Mouse (Mus musculus): ENCODE measurements around the gene Prpf39. TPM values are rescaled to one million over a fixed set of nuclear protein-coding genes. Genes with fewer than 3 reads are reported as not detected.

The Prpf39 gene
- polyA plus RNA-seq, 1 experiment from 2014 or later = 63.9 TPM

DNA sequence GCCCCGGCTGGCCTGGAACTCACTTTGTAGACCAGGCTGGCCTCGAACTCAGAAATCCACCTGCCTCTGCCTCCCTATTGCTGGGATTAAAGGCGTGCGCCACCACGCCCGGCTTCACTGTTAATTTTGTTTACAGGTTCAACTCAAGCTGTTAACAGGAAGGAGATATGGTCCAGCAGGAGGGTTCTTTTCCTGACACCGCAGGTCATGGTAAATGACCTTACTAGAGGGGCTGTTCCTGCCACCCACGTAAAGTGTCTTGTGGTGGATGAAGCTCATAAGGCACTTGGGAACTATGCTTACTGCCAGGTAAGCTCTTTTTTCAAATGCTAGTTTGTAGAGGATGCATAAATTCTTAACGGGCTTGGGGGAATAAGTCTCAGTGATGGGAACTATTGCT is 40.8 kb downstream of the Prpf39 start:
- no peak for ATAC-seq (ENCODE audit: low FRiP score)
- 81% methylated on average over 9 of the region's 9 CpGs for WGBS
- peak overlapping the region; percentile 90 for H3K4me3 ChIP-seq (ENCODE audit: low read depth, low read length)
- DNase-seq (ENCODE audit: low spot score, missing footprints) = no peak
- H3K4me2 ChIP-seq = peak overlapping the region; percentile 83; the same call in 1 of the 2 replicates
- no peaks in the 10 kb centered on the region for H3K27me3 ChIP-seq (ENCODE audit: control insufficient read depth, insufficient read depth, low read length)
- H3K36me3 ChIP-seq (ENCODE audit: control insufficient read depth, insufficient read depth, low read length) = no peaks in the 10 kb centered on the region
- peaks cover 14% of the 10 kb centered on the region for H3K4me1 ChIP-seq (ENCODE audit: control insufficient read depth, insufficient read depth, low read length)
- H3K27ac ChIP-seq (ENCODE audit: low read depth, low read length) = no peak overlapping the region
- H3K9ac ChIP-seq (ENCODE audit: low read length) = no peak overlapping the region
- no peaks in the 10 kb centered on the region for H3K9me3 ChIP-seq (ENCODE audit: control insufficient read depth, low read length)

DNA sequence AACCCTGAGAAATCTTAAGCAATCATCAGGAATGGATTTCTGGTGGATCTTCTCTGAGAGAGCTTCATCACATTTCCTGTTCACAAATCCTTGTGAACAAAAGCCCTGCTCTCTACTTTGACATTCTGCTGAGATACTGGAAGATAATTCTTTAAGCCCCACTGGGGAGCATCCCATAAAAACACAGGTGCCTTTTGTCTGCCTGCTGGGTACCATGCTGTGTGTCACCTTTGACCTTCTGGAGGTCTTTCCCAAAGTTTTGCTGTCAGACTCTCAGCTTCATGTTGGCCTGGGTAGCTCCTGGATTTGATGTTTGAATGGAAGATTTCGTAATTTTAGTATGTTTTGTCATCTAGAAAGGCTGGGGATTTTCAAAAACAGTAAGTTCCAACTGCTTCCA is 72.6 kb downstream of the Prpf39 start:
- Histone ChIP-seq H3K27ac (ENCODE audit: low read depth, low read length) (no peak overlapping the region), H3K9ac (ENCODE audit: low read length) (no peak overlapping the region), H3K4me1 (ENCODE audit: control insufficient read depth, insufficient read depth, low read length) (no peaks in the 10 kb centered on the region), H3K27me3 (ENCODE audit: control insufficient read depth, insufficient read depth, low read length) (no peaks in the 10 kb centered on the region), H3K9me3 (ENCODE audit: control insufficient read depth, low read length) (no peaks in the 10 kb centered on the region), H3K36me3 (ENCODE audit: control insufficient read depth, insufficient read depth, low read length) (peaks cover 11% of the 10 kb centered on the region), H3K4me2 (no peak overlapping the region), H3K4me3 (ENCODE audit: low read depth, low read length) (no peak overlapping the region)
- WGBS = 69% methylated on average over 1 of the region's 1 CpGs
- no peak for ATAC-seq (ENCODE audit: low FRiP score)
- DNase-seq (ENCODE audit: low spot score, missing footprints) = no peak

DNA sequence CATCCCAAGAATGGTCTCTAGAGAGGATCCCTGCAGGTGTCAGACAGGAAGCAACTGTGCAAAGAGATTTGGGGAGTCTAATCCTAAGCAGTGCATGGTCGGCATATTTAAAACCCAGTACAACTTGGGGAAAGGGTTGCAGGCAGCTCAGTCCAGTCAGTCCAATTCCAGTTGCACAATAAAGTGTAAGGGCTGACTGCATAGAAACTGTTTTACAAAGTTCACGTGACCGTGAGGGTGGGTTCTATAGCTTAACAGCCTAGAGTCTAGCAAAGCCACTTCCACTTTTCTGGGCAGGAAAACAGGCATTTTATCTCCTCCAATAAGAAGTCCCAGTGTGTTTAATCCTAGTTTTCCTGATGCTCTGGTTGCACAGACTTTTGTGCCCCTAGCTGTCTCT is 75.4 kb downstream of the Prpf39 start:
- Histone ChIP-seq H3K4me2 (no peak overlapping the region), H3K27me3 (ENCODE audit: control insufficient read depth, insufficient read depth, low read length) (no peaks in the 10 kb centered on the region), H3K9me3 (ENCODE audit: control insufficient read depth, low read length) (no peaks in the 10 kb centered on the region), H3K27ac (ENCODE audit: low read depth, low read length) (no peak overlapping the region), H3K4me3 (ENCODE audit: low read depth, low read length) (no peak overlapping the region), H3K36me3 (ENCODE audit: control insufficient read depth, insufficient read depth, low read length) (peaks cover 7% of the 10 kb centered on the region), H3K4me1 (ENCODE audit: control insufficient read depth, insufficient read depth, low read length) (no peaks in the 10 kb centered on the region), H3K9ac (ENCODE audit: low read length) (no peak overlapping the region)
- WGBS = 92% methylated on average over 3 of the region's 3 CpGs
- ATAC-seq (ENCODE audit: low FRiP score) (no peak), DNase-seq (ENCODE audit: low spot score, missing footprints) (no peak)

DNA sequence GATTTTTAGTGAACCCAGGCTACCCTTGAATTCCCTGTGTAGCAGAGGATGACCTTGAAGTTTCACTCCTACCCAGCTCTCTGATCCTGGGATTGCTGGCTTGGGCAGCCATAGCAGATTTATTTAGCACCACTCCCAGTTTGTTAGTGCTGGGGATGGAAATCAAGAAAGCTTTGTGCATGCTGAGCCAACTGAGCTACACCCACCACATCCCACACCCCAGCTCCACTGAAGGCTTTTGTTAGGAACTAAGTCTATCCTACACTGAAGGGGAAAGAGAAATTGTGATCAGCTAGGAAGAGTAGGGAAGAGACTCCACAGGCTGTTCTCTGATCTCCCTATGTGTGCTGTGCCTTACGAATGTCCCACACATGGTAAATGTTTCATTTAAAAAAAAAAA is 76.7 kb downstream of the Prpf39 start:
- ATAC-seq (ENCODE audit: low FRiP score) = no peak
- Histone ChIP-seq H3K36me3 (ENCODE audit: control insufficient read depth, insufficient read depth, low read length) (peaks cover 10% of the 10 kb centered on the region), H3K9ac (ENCODE audit: low read length) (no peak overlapping the region), H3K27ac (ENCODE audit: low read depth, low read length) (no peak overlapping the region), H3K9me3 (ENCODE audit: control insufficient read depth, low read length) (no peaks in the 10 kb centered on the region), H3K4me3 (ENCODE audit: low read depth, low read length) (no peak overlapping the region), H3K4me2 (no peak overlapping the region), H3K4me1 (ENCODE audit: control insufficient read depth, insufficient read depth, low read length) (no peaks in the 10 kb centered on the region), H3K27me3 (ENCODE audit: control insufficient read depth, insufficient read depth, low read length) (no peaks in the 10 kb centered on the region)
- WGBS = 83% methylated on average over 1 of the region's 1 CpGs
- no peak for DNase-seq (ENCODE audit: low spot score, missing footprints)

Other genes with a start within 250 kb of the Prpf39 start
- gene Gm527, start 118.4 kb upstream of the Prpf39 start, polyA plus RNA-seq (2014; fragmentation: Nextera tagmentation; extraction: Ambion mirVana) = 2.2 and 2.7 TPM in 2 replicates
- 19.5 and 19.9 TPM in 2 replicates for gene Klhl28, start 70.8 kb upstream of the Prpf39 start, polyA plus RNA-seq (2014; fragmentation: Nextera tagmentation; extraction: Ambion mirVana)
- gene Togaram1, start 70.5 kb upstream of the Prpf39 start, polyA plus RNA-seq (2014; fragmentation: Nextera tagmentation; extraction: Ambion mirVana) = 27.1 and 30.3 TPM in 2 replicates
- gene Fkbp3, start 37.7 kb downstream of the Prpf39 start, polyA plus RNA-seq (2014; fragmentation: Nextera tagmentation; extraction: Ambion mirVana) = 793 and 830 TPM in 2 replicates
- gene Fancm, start 39.3 kb downstream of the Prpf39 start, polyA plus RNA-seq (2014; fragmentation: Nextera tagmentation; extraction: Ambion mirVana) = 9.5 and 11.3 TPM in 2 replicates
- gene Mis18bp1, start 136.3 kb downstream of the Prpf39 start, polyA plus RNA-seq (2014; fragmentation: Nextera tagmentation; extraction: Ambion mirVana) = 82.2 and 82.8 TPM in 2 replicates
- not detected in 2 replicates for gene Wdr20rt, start 189.2 kb downstream of the Prpf39 start, polyA plus RNA-seq (2014; fragmentation: Nextera tagmentation; extraction: Ambion mirVana)